Mouse (Mus musculus): ENCODE data around the gene Ttc28. TPM values are rescaled to one million over a fixed set of nuclear protein-coding genes. Genes with fewer than 3 reads are reported as not detected.

Gene Ttc28
- total and polyA plus RNA-seq, 3 experiments: 1.1 to 1.8 TPM; not detected in 1

GRCm38 (mm10) chr5:111101383-111101932, 221.9 kb downstream of the Ttc28 start:
- H3K4me3 ChIP-seq (ENCODE audit: control insufficient read depth in 1 of 2, insufficient read depth in 1 of 2, low read depth in 2 of 2, low read length in 2 of 2): no peak overlapping the region

GRCm38 (mm10) chr5:111104801-111105200, 225.2 kb downstream of the Ttc28 start:
- no peak for DNase-seq (ENCODE audit: low read depth, low spot score)
- no peaks in the 10 kb centered on the region for H3K79me2 ChIP-seq (ENCODE audit: control insufficient read depth, insufficient read depth, low read length, poor library complexity)
- H3K9ac ChIP-seq (ENCODE audit: control insufficient read depth, low read depth, low read length, poor library complexity, severe bottlenecking): no peak overlapping the region
- H3K4me3 ChIP-seq (ENCODE audit: control insufficient read depth in 1 of 2, insufficient read depth in 1 of 2, low read depth in 2 of 2, low read length in 2 of 2): no peak overlapping the region
- no peaks in the 10 kb centered on the region for H3K27me3 ChIP-seq (ENCODE audit: control insufficient read depth in 1 of 2, insufficient read depth in 2 of 2, low read length in 2 of 2)
- H3K27ac ChIP-seq (ENCODE audit: control insufficient read depth, low read depth, low read length): no peak overlapping the region
- 0 out of 4 replicates have a peak, but pooled peaks cover 0 to 2% of the 10 kb centered on the region in 2 experiments for H3K4me1 ChIP-seq (ENCODE audit: control insufficient read depth in 1 of 2, insufficient read depth in 2 of 2, low read length in 2 of 2)
- H3K9me3 ChIP-seq (replicated peaks; ENCODE audit: insufficient read depth, low read length): no peaks in the 10 kb centered on the region
- TF ChIP-seq MYB (IDR thresholded peaks at IDR 0.05; ENCODE audit: low read depth, low read length): no peak
- TF ChIP-seq POLR2AphosphoS2 (IDR thresholded peaks at IDR 0.05; ENCODE audit: low read length): no peak
- no peak for TF ChIP-seq USF2 (IDR thresholded peaks at IDR 0.05; ENCODE audit: borderline replicate concordance in 1 of 2, insufficient read depth in 1 of 2, low read depth in 1 of 2, low read length in 2 of 2)
- no peak for TF ChIP-seq TCF12 (IDR thresholded peaks at IDR 0.05; ENCODE audit: low read depth, low read length)
- no peak for TF ChIP-seq JUND (IDR thresholded peaks at IDR 0.05; ENCODE audit: low read depth, low read length)
- TF ChIP-seq TBP (IDR thresholded peaks at IDR 0.05; ENCODE audit: low read depth, low read length): no peak
- no peak for TF ChIP-seq ZKSCAN1 (IDR thresholded peaks at IDR 0.05; ENCODE audit: low read depth, low read length)
- TF ChIP-seq MYC (IDR thresholded peaks at IDR 0.05; ENCODE audit: low read depth, low read length): no peak
- TF ChIP-seq UBTF (IDR thresholded peaks at IDR 0.05; ENCODE audit: borderline replicate concordance, insufficient read depth, low read depth, low read length): no peak
- no peak for TF ChIP-seq MXI1 (IDR thresholded peaks at IDR 0.05; ENCODE audit: low read depth, low read length)
- no peak for TF ChIP-seq HCFC1 (IDR thresholded peaks at IDR 0.05; ENCODE audit: low read depth, low read length)
- no peak for TF ChIP-seq ZC3H11A (IDR thresholded peaks at IDR 0.05; ENCODE audit: low read depth, low read length)
- no peak for TF ChIP-seq SMC3 (IDR thresholded peaks at IDR 0.05; ENCODE audit: low read depth, low read length)
- no peak for TF ChIP-seq EP300 (IDR thresholded peaks at IDR 0.05; ENCODE audit: low read depth in 1 of 2, low read length in 2 of 2)
- TF ChIP-seq KAT2A (conservative IDR thresholded peaks at IDR 0.05; ENCODE audit: low read depth, low read length): no peak
- no peak for TF ChIP-seq CHD1 (IDR thresholded peaks at IDR 0.05; ENCODE audit: low read depth, low read length)
- peaks cover 0 to 3% of the 10 kb centered on the region in 2 experiments; a peak in 2 of 4 replicates for H3K36me3 ChIP-seq (ENCODE audit: control insufficient read depth in 1 of 2, insufficient read depth in 2 of 2, low read length in 2 of 2)

More at GRCm38 (mm10) chr5:111101383-111101932, 221.9 kb downstream of the Ttc28 start:
- no peaks in the 10 kb centered on the region for H3K9me3 ChIP-seq (replicated peaks; ENCODE audit: insufficient read depth, low read length)
- no peaks in the 10 kb centered on the region for H3K27me3 ChIP-seq (ENCODE audit: control insufficient read depth in 1 of 2, insufficient read depth in 2 of 2, low read length in 2 of 2)
- DNase-seq (ENCODE audit: low read depth, low spot score): no peak
- H3K9ac ChIP-seq (ENCODE audit: control insufficient read depth, low read depth, low read length, poor library complexity, severe bottlenecking): no peak overlapping the region
- peaks cover 0 to 7% of the 10 kb centered on the region in 2 experiments; a peak in 3 of 4 replicates for H3K4me1 ChIP-seq (ENCODE audit: control insufficient read depth in 1 of 2, insufficient read depth in 2 of 2, low read length in 2 of 2)
- no peak for TF ChIP-seq CTCF (IDR thresholded peaks at IDR 0.05 in 2 of 3, conservative IDR thresholded peaks at IDR 0.05 in 1 of 3; ENCODE audit: control insufficient read depth in 1 of 3, insufficient read depth in 1 of 3, low read depth in 2 of 3, low read length in 3 of 3, poor library complexity in 1 of 3, severe bottlenecking in 1 of 3)
- TF ChIP-seq EP300 (IDR thresholded peaks at IDR 0.05; ENCODE audit: low read depth in 1 of 2, low read length in 2 of 2): no peak
- no peak for TF ChIP-seq ELF1 (IDR thresholded peaks at IDR 0.05; ENCODE audit: low read depth, low read length)
- no peak for TF ChIP-seq BHLHE40 (IDR thresholded peaks at IDR 0.05; ENCODE audit: borderline replicate concordance, low read depth, low read length)
- TF ChIP-seq GATA1 (IDR thresholded peaks at IDR 0.05; ENCODE audit: low read depth, low read length): no peak
- TF ChIP-seq MEF2A (IDR thresholded peaks at IDR 0.05; ENCODE audit: extremely low read depth, insufficient replicate concordance, low read depth, low read length, poor library complexity, severe bottlenecking): no peak
- no peak overlapping the region for H3K27ac ChIP-seq (ENCODE audit: control insufficient read depth, low read depth, low read length)
- H3K79me2 ChIP-seq (ENCODE audit: control insufficient read depth, insufficient read depth, low read length, poor library complexity): no peaks in the 10 kb centered on the region
- no peaks in the 10 kb centered on the region; a peak in 1 of 4 replicates for H3K36me3 ChIP-seq (ENCODE audit: control insufficient read depth in 1 of 2, insufficient read depth in 2 of 2, low read length in 2 of 2)

Data from MEL (cell line).